Mouse (Mus musculus): ENCODE measurements at regions not wholly inside any gene's neighbourhood (a gene's known extent, or its start where the extent isn't known, plus 50 kb on each side); places are given as distances from the start of the nearest gene placed in this dataset.

GRCm38 (mm10) chr2:159138603-159139002 is 344.0 kb downstream of the Dhx35 start:
- no peak for DNase-seq (ENCODE audit: low spot score)

DNA sequence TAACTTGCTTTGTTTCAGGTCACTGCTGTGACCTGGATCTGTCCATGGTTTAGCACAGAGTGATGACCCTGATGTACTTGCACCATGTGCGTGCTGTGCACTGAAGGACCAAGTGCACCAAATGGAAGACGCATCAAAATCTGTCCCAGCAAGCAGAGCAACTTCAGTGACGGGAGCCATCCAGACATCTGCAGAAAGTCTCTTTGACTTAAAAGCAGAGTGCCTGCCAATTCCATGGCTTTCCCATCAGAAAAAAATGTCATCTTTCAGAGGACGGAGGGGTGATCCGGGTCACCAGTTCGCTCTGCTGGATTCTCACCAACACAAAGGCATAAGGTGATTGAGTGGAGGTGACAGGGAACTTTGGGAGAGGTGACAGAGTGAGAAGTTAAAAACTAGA is 351.4 kb downstream of the Dhx35 start:
- no peak for DNase-seq (ENCODE audit: low spot score)

DNA sequence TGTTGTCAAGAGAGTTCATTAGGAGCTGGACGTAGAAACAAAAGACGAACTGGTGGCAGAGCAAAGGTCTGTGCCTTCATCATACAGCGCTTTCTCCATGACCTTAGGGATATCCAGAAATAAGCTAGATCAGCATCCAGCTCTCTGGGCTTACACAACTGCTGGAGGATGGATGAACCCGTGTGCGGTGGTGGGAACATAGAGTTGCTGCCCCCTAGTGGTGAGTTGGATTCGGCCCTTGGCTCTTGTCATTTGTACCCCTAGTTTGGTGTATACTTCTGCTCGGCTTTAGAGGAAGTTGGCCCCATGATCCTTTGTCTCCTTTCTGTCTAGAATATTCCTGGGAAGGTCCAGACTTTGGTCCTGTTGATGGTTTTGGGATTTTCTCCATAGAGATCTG is 369.4 kb downstream of the Dhx35 start:
- peak; percentile 63 for DNase-seq (ENCODE audit: low spot score)

DNA sequence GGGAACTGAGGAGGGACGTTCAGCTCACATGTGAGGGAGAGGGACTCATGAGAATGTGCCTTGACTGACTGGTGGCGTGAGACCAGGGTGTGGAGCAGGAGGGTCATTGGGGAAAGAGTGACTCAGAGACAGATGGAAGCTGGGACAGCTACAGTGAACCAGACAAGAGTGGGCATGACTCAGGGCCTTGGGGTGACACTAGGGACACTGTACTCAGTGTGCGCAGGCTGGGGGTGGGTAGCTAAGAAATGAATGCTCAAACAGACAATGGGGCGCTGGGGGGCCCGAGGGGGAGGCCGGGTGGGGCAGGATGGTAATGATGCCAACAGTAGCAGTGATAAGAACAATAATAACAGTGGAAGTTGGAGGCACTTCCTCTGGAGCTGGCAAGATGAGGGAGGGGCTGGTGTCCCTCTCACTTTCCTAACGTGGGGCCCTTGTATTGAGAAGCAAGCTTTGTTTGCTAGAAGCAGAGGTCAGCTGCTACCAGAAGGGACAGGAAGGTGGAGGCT is 374.0 kb downstream of the Dhx35 start:
- no peak for DNase-seq (ENCODE audit: low spot score)

DNA sequence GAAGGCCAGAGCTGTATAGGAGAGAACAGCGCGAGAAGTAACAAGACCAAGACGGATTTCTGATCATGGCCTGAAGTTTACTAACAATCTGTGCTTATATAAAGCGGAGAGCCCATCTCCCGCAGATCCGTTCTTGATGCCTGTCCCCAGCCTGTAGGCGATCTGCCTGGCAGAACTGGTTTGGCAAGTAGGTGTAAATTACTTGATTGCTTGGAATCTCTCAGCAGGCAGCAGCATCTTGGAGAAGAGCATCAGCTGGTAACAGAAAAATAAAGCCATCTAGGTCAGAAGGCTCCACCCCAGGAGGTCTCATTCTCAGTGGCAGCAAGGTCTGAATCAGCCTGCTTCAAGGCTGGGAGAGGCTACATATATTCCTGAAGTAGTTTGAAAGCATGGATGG is 401.5 kb downstream of the Dhx35 start:
- no peak for DNase-seq (ENCODE audit: low spot score)

DNA sequence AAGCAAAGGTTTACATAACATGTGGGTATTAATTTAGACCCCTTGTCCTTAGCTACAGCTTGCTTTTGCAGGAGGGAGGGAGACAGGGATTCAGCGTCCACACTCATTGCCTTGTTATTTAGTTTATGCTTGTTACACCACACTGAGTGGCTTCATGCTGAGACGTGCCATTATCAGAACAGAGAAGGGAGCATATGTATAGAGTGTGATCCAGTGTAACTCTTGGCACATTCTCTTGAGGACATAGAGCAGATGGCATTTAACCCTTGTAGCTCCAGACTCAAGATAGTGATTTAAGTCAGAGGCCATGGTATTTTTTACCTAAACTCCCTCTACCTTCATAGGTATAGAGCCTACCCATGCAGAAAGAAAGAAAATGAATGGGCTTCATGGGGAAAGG is 437.7 kb downstream of the Dhx35 start:
- no peak for DNase-seq (ENCODE audit: low spot score)

DNA sequence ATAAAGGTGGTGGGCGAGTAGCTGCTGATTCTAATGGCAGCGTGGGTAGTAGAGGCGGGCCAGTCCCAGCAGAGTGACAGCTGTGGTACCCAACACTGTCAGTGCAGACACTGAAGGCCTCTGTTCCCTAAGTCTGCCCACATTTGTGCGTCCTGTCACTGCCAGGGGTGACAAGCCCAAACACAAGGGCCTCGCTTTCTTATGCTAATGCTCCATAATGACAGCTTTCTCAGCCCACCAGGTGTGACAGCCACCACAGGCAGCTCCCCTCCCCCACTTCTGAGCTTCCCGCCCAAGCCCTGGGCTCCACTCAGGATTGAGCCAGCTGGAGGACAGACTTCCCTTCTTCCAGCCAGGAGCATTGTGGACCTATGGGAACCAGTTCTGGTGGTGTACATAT is 440.4 kb downstream of the Dhx35 start:
- DNase-seq (ENCODE audit: low spot score), result no peak

GRCm38 (mm10) chr2:159250065-159250464 is 455.5 kb downstream of the Dhx35 start:
- no peak for DNase-seq (ENCODE audit: low spot score)

- no peak for DNase-seq (ENCODE audit: low spot score)
Observed at GRCm38 (mm10) chr2:159250993-159251665, 456.5 kb downstream of the Dhx35 start.

GRCm38 (mm10) chr2:159270221-159271080 is 475.8 kb downstream of the Dhx35 start:
- no peak for DNase-seq (ENCODE audit: low spot score)

- DNase-seq (ENCODE audit: low spot score), result no peak
Observed at GRCm38 (mm10) chr2:159278896-159279295, 484.3 kb downstream of the Dhx35 start.

- no peak for DNase-seq (ENCODE audit: low spot score)
Observed at GRCm38 (mm10) chr2:159281558-159282320, 487.1 kb downstream of the Dhx35 start.

DNA sequence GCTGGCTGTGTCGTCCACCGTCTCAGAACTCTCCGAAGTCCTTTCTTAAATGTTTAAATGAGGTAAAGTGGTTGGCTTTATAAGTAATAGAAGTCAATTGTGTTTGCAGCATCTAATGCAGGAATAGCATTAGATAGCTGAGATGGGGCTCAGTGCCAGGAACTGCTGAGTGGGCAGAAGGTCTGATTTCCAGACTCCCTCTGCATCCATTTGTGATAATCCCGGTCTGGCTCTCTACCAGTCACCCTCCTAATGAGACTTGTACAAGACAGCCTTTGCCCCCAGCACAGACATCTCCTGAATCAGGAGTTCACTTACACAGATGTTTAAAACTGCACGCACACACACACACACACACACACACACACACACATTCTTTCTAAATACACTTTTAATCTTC is 489.5 kb downstream of the Dhx35 start:
- DNase-seq (ENCODE audit: low spot score), result no peak

DNA sequence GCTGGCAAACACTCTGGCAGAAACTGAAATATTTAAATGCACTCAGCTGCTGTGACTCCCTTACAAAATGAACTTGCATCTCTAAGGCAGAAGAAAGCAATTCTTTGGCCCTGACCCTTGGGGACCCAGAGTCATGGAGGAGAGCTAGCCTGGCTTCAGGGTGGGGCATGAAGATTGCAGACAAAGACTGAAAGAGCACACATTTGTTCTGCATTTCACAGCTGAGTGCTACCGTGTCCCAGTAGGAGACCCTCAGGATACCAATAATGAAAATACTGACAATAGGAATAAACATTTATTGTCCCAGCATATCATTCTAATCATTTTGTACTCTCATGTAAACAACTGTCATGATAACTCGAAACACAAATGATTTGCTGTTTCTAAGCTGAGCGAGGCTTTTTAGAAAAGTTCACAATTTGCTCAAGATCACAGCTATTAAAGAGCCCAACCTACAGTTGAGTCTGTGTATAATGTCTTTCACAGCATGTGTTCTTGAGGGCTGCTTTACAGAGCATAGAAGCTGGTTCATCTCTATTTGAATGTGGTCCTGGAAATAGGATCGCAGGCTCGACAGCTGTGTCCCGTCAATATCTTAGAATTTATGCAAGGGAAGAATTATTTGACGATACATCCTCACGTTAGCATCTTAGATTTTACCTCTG is 490.1 kb downstream of the Dhx35 start:
- DNase-seq (ENCODE audit: low spot score), result no peak

- no peak for DNase-seq (ENCODE audit: low spot score)
Observed at GRCm38 (mm10) chr2:159287996-159288563, 493.5 kb downstream of the Dhx35 start.

DNA sequence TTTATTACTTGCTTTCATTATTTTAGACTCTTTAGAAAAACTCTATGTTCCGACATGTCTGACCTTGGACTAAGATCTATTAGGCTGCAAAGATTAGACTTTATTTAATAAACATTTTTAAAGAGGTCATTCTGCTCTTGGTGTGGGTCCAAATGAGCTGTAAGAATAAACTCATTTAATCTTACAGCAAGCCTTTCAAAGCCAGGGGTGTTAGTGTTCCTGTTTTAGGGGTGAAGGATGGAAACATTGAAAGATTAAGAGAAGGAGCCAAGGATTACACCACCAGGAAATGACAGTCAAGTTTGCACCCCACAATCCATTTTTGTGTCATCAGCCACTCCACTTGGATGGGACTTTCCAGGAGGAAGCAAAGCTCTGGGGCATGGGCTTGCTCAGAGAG is 495.5 kb downstream of the Dhx35 start:
- no peak for DNase-seq (ENCODE audit: low spot score)

DNA sequence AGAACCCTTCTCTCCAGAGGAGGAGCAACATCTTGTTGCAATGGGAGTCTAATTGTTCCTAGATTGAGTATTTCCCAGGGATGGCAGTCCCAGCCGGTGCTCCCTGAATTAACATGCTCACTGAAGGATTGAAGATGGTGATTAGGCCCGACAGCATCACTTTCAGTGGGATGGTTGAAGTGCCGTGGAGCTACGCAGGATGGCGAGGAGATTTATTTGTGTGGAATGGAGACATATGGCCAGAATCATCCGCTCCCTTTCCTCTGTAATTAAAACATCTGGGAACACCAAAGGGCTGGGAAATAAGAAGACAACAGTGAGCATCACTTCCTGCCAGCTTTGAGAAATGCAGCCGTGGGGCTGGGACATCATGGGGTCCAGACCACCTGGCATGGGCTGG is 512.4 kb downstream of the Dhx35 start:
- no peak for DNase-seq (ENCODE audit: low spot score)

- DNase-seq (ENCODE audit: low spot score), result no peak
Observed at GRCm38 (mm10) chr2:159334711-159335110, 540.1 kb downstream of the Dhx35 start.

- no peak for DNase-seq (ENCODE audit: low spot score)
Observed at GRCm38 (mm10) chr2:159336646-159337045, 542.0 kb downstream of the Dhx35 start.

DNA sequence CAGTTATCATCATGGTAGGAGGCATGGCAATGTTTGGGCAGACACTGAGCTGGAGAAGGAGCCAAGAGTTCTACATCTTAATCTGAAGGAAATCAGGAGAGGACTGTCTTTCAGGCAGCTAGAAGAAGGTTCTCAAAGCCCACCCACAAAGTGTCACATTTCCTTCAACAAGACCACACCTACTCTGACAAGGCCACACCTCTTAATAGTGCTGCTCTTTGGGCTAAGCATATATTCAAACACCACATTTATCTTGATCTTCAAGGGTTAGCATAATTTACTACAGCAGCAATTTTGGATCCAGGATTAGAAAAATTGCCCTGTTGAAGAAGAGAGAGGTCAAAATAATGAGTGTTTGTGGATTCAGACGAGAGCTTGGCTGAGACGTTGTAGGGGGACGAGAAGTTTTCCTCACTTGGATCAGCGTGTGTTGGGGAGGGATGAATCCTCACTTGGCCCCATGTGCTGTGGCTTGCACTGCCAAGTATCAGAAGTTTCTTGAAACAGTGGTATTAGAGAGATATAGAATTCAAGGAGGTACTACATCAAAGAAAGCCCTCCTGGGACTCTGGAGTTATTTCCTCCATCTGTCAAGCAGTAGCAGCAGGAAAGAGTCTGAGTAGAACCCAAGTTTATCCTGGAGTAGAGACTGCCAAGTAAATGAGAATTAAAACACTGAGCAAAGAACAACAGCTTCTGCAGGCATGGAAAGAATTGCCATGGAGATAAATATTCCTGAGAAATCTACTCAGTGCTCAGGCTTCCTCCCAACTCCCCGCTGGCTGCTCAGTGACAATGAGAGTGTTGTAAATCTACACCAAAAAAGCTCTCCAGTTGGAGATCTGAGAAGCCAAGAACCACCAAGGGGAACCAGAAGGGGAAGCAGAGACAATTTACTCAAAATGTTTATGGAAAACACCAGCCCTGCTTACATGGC is 549.3 kb downstream of the Dhx35 start:
- no peak for DNase-seq (ENCODE audit: low spot score)

- DNase-seq (ENCODE audit: low spot score), result no peak
Observed at GRCm38 (mm10) chr2:159354247-159354646, 559.6 kb downstream of the Dhx35 start.

Data from testis, postnatal 10 days (tissue).